Mouse (Mus musculus) frontal cortex, postnatal 14 days (tissue): Measurements from ENCODE around the gene Pacsin1.
A peak's percentile ranks its signal among the peaks of the same experiment; 100 is the strongest.

Experiments used
- DNase-seq, 2 experiments: peaks; one replicate each; pipeline ENCODE4 v3.0.0; 2022; ENCODE audit warnings: low spot score in 2 of 2

Gene Pacsin1

GRCm38 (mm10) chr17:27655089-27656010, at the start of gene Pacsin1:
Pacsin1 (plus strand) TSS chr17:27655509.
- DNase-seq: peak; percentile 63 to 64

DNA sequence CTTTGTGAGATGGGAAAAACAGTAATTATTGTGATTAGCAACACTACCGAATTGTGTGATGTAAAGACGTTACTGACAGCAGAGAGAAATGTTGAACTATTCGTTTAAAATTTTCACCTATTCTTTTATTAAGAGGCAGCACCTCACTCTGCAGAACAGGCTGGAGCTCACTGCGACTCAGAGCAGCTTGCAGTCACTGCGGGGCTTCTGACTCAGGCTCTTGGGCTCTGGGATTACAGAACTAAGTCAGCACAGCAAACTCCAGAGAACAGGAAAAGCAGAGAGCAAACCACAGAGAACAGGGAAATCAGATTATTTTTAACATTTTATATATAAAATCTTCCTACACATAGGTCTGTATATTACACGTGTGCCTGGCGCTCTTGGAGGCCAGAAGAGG, 45.7 kb upstream of the Pacsin1 start:
- DNase-seq: no peak

- peak; percentile 57 to 65 for DNase-seq
Observed at GRCm38 (mm10) chr17:27610679-27611518, 44.4 kb upstream of the Pacsin1 start.

- DNase-seq: no peak
Observed at GRCm38 (mm10) chr17:27611519-27611884, 43.8 kb upstream of the Pacsin1 start.

DNA sequence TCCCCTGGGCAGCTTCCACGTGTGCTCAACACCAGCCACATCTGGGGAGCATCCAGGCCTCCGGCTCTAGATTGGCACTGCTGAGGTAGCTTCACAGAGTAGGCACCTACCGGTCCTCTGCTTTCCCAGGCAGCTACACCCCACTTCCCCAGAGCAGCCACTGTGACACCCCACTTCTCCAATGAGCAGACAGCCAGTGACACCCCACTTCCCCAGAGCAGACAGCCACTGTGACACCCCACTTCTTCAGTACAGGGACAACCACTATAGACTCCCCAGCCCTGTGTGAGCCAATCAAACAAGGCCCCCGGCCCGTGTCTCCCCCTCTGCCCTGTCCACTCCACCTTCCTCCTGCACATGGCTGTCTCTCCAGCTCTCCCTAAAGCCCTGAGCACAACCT, 43.3 kb upstream of the Pacsin1 start:
- no peak for DNase-seq

DNA sequence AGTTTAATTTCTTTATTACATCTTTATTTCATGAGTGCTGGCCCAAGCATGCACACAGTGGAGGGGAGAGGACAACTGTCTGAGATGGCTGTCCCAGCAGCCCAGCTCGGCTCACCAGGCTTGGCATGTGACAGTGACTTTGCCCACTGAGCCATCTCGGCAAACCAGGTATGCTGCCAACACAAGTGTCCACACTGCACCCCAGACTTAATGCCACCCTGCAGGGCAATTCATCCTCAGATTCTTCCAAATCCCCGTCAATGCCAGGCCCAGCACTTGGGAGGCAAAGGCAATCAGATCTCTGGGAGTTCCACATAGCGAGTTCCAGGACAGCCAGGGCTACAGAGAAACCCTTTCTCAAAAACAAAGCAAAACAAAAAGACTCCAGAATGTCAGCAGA, 42.3 kb upstream of the Pacsin1 start:
- DNase-seq: no peak

- DNase-seq: no peak
Observed at GRCm38 (mm10) chr17:27615388-27615787, 39.9 kb upstream of the Pacsin1 start.

DNA sequence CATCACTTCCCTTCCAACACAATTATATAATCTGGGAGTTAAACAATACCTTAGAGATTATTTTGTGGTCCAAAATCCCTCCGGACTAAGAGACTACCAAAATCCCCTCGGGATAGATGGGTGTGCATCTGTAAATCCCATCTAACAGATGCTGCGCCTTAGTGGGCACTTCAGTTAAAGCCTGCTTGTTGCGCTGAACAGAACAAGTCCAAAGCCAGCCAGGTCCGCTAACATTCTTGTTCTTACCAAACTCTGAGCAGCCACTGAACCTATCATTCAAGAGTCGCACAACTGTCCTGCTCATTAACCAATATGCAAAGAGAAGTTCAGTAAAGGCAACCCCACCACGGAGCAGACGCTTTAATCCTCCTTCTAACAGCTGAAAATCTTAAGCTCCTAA, 34.1 kb upstream of the Pacsin1 start:
- DNase-seq: no peak

- no peak for DNase-seq
Observed at GRCm38 (mm10) chr17:27621705-27622531, 33.4 kb upstream of the Pacsin1 start.

- no peak for DNase-seq
Observed at GRCm38 (mm10) chr17:27622611-27623359, 32.5 kb upstream of the Pacsin1 start.

DNA sequence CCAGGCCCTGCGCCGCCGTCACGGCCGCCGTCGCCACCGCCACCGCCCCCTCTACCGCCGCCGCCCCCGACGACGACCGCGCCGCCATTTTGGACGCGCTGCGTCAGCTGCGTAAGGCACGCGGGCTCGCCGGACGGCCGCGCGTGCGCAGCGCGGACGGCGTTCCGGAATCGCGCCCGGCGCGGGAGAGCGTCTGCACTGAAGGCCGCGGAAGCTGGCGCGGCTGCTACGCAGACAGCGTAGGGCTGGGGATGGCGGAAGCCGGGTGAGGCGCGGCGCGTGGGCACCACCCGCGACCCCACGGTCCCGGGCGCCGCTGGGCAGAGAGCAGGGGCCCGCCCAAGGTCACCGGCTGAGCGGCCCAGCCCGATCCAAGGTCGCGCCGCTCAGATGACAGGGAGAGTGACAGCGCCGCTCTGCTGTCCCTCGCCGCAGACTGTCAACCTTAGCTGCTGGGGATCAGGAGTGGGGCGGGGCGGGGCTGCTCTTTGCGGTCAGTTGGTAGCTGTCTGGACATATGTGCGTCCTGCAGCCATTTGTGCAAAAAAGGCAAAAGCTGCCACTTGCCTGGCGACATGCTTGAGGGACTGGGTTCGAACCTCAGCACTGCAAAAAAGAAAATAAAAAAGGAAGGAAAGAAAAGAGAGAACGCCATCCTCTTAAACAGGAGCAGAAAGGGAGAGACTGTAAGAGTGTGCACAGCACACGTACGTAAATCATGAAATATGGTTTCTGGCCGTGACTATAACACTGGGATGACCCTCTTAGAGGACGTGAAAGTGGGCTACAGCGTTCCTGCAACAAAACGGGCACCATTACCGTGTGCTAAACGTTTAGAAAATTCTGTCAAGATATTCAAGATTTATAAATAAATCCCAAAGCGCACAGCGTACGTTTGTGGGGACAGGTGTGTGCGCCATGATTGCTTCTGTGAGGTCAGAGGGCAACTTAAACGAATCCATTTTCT, 31.7 kb upstream of the Pacsin1 start, which contains the start of gene Nudt3:
TSS of gene Nudt3 (minus strand) at position 136 of the 967 bp plus-strand sequence.
- DNase-seq: peak; percentile 76 to 81

- no peak for DNase-seq
Observed at GRCm38 (mm10) chr17:27625455-27626251, 29.7 kb upstream of the Pacsin1 start.

DNA sequence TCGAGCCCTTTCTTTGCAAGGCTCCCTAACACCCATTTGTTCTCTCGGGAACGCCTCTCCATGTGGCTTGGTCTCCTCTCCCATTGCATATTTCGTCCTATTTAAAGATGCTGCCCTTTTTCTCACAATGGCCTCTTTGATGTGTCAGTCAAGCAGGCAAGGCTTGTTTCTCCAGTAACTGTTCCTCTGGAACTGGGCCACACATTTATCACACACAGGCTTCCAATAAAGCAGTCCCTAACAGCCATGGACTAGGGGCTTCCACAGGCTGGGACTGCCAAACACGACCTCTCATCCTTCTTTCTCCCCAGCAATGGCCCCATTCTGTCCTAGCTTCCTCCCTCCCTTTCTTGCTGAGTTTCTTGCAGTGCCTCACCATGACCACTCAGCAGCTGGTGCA, 28.6 kb upstream of the Pacsin1 start:
- DNase-seq: no peak

DNA sequence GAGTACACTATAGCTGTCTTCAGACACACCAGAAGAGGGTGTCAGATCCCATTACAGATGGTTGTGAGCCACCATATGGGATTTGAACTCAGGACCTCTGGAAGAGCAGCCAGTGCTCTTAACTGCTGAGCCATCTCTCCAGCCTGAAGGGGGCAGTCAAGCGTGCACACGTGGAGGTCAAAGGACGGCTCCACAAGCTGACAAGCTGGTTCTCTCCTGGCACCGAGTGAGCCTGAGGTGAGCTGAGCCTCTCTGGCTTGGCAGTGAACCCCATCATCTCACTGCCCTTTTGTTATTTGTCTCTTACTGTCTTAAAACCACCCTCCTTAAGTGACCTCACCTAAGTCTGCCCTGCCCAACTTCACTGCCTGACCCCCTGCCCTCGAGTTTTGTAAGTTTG, 27.9 kb upstream of the Pacsin1 start:
- no peak for DNase-seq

DNA sequence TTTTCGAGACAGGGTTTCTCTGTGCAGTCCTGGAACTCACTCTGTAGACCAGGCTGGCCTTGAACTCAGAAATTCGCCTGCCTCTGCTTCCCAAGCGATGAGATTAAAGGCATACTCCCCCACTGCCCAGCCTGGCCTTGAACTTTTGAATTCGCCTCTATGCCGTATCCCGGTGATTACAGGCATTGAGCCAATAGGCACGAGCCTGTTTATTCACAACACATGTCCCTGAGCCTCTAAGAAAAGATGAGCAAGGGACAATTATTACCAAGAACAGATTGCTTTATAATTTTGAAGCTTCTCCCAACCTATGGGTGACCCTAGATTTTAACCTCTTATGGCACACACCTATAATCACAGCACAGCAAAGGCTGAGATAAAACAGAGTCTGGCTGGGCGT, 26.9 kb upstream of the Pacsin1 start:
- DNase-seq: no peak

GRCm38 (mm10) chr17:27629249-27630020, 25.9 kb upstream of the Pacsin1 start:
- peak; percentile 62 to 80 for DNase-seq

- DNase-seq: peak; percentile 73 to 81
Observed at GRCm38 (mm10) chr17:27634871-27635574, 20.3 kb upstream of the Pacsin1 start, which contains the start of gene RPS10-NUDT3. RPS10-NUDT3 (minus strand) TSS chr17:27635222.

DNA sequence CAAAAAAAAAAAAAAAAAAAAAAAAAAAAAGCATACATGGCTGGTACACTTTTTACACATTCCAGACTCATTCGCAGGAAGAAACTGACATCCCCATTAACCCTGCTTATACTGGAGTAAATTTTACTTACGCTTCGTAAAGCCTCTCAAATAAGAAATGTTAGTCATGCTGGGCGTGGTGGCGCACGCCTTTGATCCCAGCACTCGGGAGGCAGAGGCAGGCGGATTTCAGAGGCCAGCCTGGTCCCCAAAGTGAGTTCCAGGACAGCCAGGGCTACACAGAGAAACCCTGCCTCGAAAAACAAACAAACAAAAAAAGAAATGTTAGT, 19.8 kb upstream of the Pacsin1 start:
- peak in 1 of 2 experiments; percentile 45 for DNase-seq
